Mouse (Mus musculus) embryonic facial prominence, embryonic 15.5 days (tissue): ENCODE data around the gene Olfr1058. TPM values are rescaled to one million over a fixed set of nuclear protein-coding genes. Genes with fewer than 3 reads are reported as not detected.

Experiments used
- polyA plus RNA-seq: library from polyadenylated mRNA; unstranded; fragments of >200 nt; fragmentation: Nextera tagmentation; extraction: Ambion mirVana; gene quantifications from 2 replicates; pipeline ENCODE4 v1.2.1, GENCODE M21; 2015

Olfr1058 gene
- polyA plus RNA-seq, 1 experiment from 2014 or later: 0.98 TPM

Other genes starting within 250 kb of the Olfr1058 start
- not detected in 2 replicates for gene Olfr1040, start 241.8 kb downstream of the Olfr1058 start, polyA plus RNA-seq
- gene Olfr1042, start 226.7 kb downstream of the Olfr1058 start, polyA plus RNA-seq: not detected in 2 replicates
- gene Olfr1043, start 221.0 kb downstream of the Olfr1058 start, polyA plus RNA-seq: not detected in 2 replicates
- gene Olfr1044, start 210.7 kb downstream of the Olfr1058 start, polyA plus RNA-seq: 0.24 TPM in 2 replicates
- gene Olfr52, start 202.9 kb downstream of the Olfr1058 start, polyA plus RNA-seq: 0.20 TPM in 1 of 2 replicates, not detected in the other
- 0.09 TPM in 1 of 2 replicates, not detected in the other for gene Olfr1045, start 185.6 kb downstream of the Olfr1058 start, polyA plus RNA-seq
- gene Olfr1046, start 169.2 kb downstream of the Olfr1058 start, polyA plus RNA-seq: 0.12 and 0.52 TPM in 2 replicates
- 0.24 and 0.56 TPM in 2 replicates for gene Olfr1047, start 157.2 kb downstream of the Olfr1058 start, polyA plus RNA-seq
- gene Olfr1048, start 148.3 kb downstream of the Olfr1058 start, polyA plus RNA-seq: 0.20 TPM in 1 of 2 replicates, not detected in the other
- not detected in 2 replicates for gene Olfr1049, start 130.2 kb downstream of the Olfr1058 start, polyA plus RNA-seq
- not detected in 2 replicates for gene Olfr1051, start 109.5 kb downstream of the Olfr1058 start, polyA plus RNA-seq
- gene Olfr1052, start 96.1 kb downstream of the Olfr1058 start, polyA plus RNA-seq: 0.12 and 0.23 TPM in 2 replicates
- not detected in 2 replicates for gene Olfr1053, start 73.3 kb downstream of the Olfr1058 start, polyA plus RNA-seq
- 0.29 and 0.38 TPM in 2 replicates for gene Olfr1054, start 53.1 kb downstream of the Olfr1058 start, polyA plus RNA-seq
- not detected in 2 replicates for gene Olfr1055, start 38.3 kb downstream of the Olfr1058 start, polyA plus RNA-seq
- gene Olfr1056, start 26.1 kb downstream of the Olfr1058 start, polyA plus RNA-seq: 0.44 TPM in 1 of 2 replicates, not detected in the other
- gene Olfr1057, start 10.2 kb downstream of the Olfr1058 start, polyA plus RNA-seq: 0.05 TPM in 1 of 2 replicates, not detected in the other
- gene Olfr1061, start 25.5 kb upstream of the Olfr1058 start, polyA plus RNA-seq: not detected in 2 replicates
- 0.05 TPM in 1 of 2 replicates, not detected in the other for gene Olfr1062, start 38.2 kb upstream of the Olfr1058 start, polyA plus RNA-seq
- gene Olfr1065, start 62.0 kb upstream of the Olfr1058 start, polyA plus RNA-seq: 0.09 and 0.29 TPM in 2 replicates
- gene Olfr1066, start 67.7 kb upstream of the Olfr1058 start, polyA plus RNA-seq: not detected in 2 replicates
- 0.32 and 0.44 TPM in 2 replicates for gene Olfr228, start 98.8 kb upstream of the Olfr1058 start, polyA plus RNA-seq
- gene Olfr1076, start 119.9 kb upstream of the Olfr1058 start, polyA plus RNA-seq: not detected in 2 replicates
- gene Olfr1079, start 153.9 kb upstream of the Olfr1058 start, polyA plus RNA-seq: 0.12 and 0.32 TPM in 2 replicates
- not detected in 2 replicates for gene Olfr1080, start 169.7 kb upstream of the Olfr1058 start, polyA plus RNA-seq
- gene Olfr1082, start 210.4 kb upstream of the Olfr1058 start, polyA plus RNA-seq: not detected in 2 replicates